ENCODE assay signal across 17 mouse cellular contexts in genomic region chr3:102602766-102603165, GRCm38 (mm10).
"Had no signal": no experiment of that assay in that cellular context is flagged by ENCODE, and none has a peak within 500 bp of the region (broad histone marks: within the 10 kb centered on the region; RNA-seq: fewer than 3 reads in every experiment).

No protein-coding gene starts in this region.

- H3K9ac ChIP-seq: liver, embryonic 13.5 days; lung, embryonic 14.5 days; neural tube, embryonic 13.5 days had no signal

- H3K9me3 ChIP-seq: liver, embryonic 13.5 days; neural tube, embryonic 13.5 days had no signal

- H3K27me3 ChIP-seq: liver, embryonic 13.5 days; megakaryocyte, embryonic 14.5 days; neural tube, embryonic 13.5 days had no signal

- H3K4me3 ChIP-seq: layer of hippocampus, adult 2 months; liver, embryonic 13.5 days; megakaryocyte, embryonic 14.5 days; myocyte; neural tube, embryonic 13.5 days had no signal

- H3K27ac ChIP-seq: kidney, postnatal 0 days; layer of hippocampus, adult 2 months; liver, embryonic 13.5 days; macrophage; neural tube, embryonic 13.5 days had no signal

- H3K4me2 ChIP-seq: liver, embryonic 13.5 days; lung, embryonic 14.5 days; midbrain, embryonic 11.5 days; neural tube, embryonic 13.5 days had no signal

- H3K4me1 ChIP-seq: liver, embryonic 13.5 days; megakaryocyte, embryonic 14.5 days; neural tube, embryonic 13.5 days had no signal

- DNase-seq: kidney, adult 18-20 months; kidney, adult 9 months; kidney, postnatal 25 days; layer of hippocampus, adult 9-11 months; liver, embryonic 13.5 days; lung, embryonic 14.5 days; midbrain, embryonic 14.5 days; thymus, adult 18-20 months; thymus, postnatal 36 days had no signal

- H3K36me3 ChIP-seq: liver, embryonic 13.5 days; neural tube, embryonic 13.5 days had no signal

- ATAC-seq: lung, postnatal 0 days had no signal
